Mouse (Mus musculus) neutrophil, adult 65 days (primary cell): ENCODE measurements around the gene Prg3. TPM values are rescaled to one million over a fixed set of nuclear protein-coding genes. Genes with fewer than 3 reads are reported as not detected.

Experiments used
- total RNA-seq: library from RNA; stranded (reverse); gene quantifications from 2 replicates; pipeline ENCODE4 v1.2.4, GENCODE M21; 2023

Prg3 gene
- 0.69 and 1.8 TPM in 2 replicates for total RNA-seq

GRCm38 (mm10) chr2:84987930-84988329, at the start of gene Prg3:
Gene Prg3 (plus strand): TSS chr2:84988215.

GRCm38 (mm10) chr2:84980188-84980587, 7.8 kb upstream of the Prg3 start, which contains the start of gene Prg2:
Gene Prg2 (plus strand): TSS chr2:84980461.

GRCm38 (mm10) chr2:85037047-85038026, 49.3 kb downstream of the Prg3 start, which contains the start of the genes Ssrp1 and P2rx3:
Gene Ssrp1 (plus strand): TSS chr2:85037234.
Gene P2rx3 (minus strand): TSS chr2:85037462.

Other genes starting within 250 kb of the Prg3 start
- gene Gm19426, start 244.6 kb upstream of the Prg3 start, total RNA-seq: not detected in 2 replicates
- gene Serping1, start 212.8 kb upstream of the Prg3 start, total RNA-seq: 0.51 TPM in 1 of 2 replicates, not detected in the other
- 18.2 and 19.2 TPM in 2 replicates for gene Ube2l6, start 189.4 kb upstream of the Prg3 start, total RNA-seq
- not detected in 2 replicates for gene Smtnl1, start 165.6 kb upstream of the Prg3 start, total RNA-seq
- gene Timm10, start 161.2 kb upstream of the Prg3 start, total RNA-seq: 4.4 and 4.5 TPM in 2 replicates
- gene Slc43a1, start 149.4 kb upstream of the Prg3 start, total RNA-seq: 1.0 and 2.2 TPM in 2 replicates
- gene Rtn4rl2, start 101.5 kb upstream of the Prg3 start, total RNA-seq: not detected in 2 replicates
- 31.5 and 38.8 TPM in 2 replicates for gene Slc43a3, start 51.6 kb upstream of the Prg3 start, total RNA-seq
- gene Prg2, start 7.8 kb upstream of the Prg3 start, total RNA-seq: 23.3 and 29.1 TPM in 2 replicates
- gene Ssrp1, start 49.0 kb downstream of the Prg3 start, total RNA-seq: 74.8 and 88.8 TPM in 2 replicates
- 0.41 TPM in 1 of 2 replicates, not detected in the other for gene P2rx3, start 49.2 kb downstream of the Prg3 start, total RNA-seq
- gene Tnks1bp1, start 59.8 kb downstream of the Prg3 start, total RNA-seq: 9.2 and 14.0 TPM in 2 replicates
- 2.1 and 3.6 TPM in 2 replicates for gene Aplnr, start 148.0 kb downstream of the Prg3 start, total RNA-seq
- not detected in 2 replicates for gene Lrrc55, start 209.0 kb downstream of the Prg3 start, total RNA-seq